Mouse (Mus musculus) erythroblast, embryonic 14.5 days (primary cell): ENCODE results near the gene Il12rb1.

ENCODE experiments used
- GATA1 ChIP-seq: IDR thresholded peaks from 2 replicates; pipeline ENCODE4 v1.6.1; 2012; ENCODE audit warnings: low read length, inconsistent platforms, mixed read lengths
- TAL1 ChIP-seq: IDR thresholded peaks from 3 replicates; pipeline ENCODE4 v1.6.1; 2012; ENCODE audit warnings: low read length, inconsistent platforms, mixed read lengths

GRCm38 (mm10) chr8:70832371-70832770 lies 24.1 kb downstream of the Il12rb1 start:
- TF ChIP-seq TAL1 (no peak), GATA1 (no peak)
